Mouse (Mus musculus) leukemia stem cell, adult 10-12 weeks (primary cell): ENCODE data around the gene Fip1l1. TPM values are rescaled to one million over a fixed set of nuclear protein-coding genes. Genes with fewer than 3 reads are reported as not detected.

Source experiments
- polyA plus RNA-seq: library from polyadenylated mRNA; stranded (reverse); fragments of >175 nt; gene quantifications from 2 replicates; pipeline ENCODE4 v1.2.3, GENCODE M21; 2012; ENCODE audit warnings: low replicate concordance

The Fip1l1 gene
- 45.8 and 71.6 TPM in 2 replicates for polyA plus RNA-seq

DNA sequence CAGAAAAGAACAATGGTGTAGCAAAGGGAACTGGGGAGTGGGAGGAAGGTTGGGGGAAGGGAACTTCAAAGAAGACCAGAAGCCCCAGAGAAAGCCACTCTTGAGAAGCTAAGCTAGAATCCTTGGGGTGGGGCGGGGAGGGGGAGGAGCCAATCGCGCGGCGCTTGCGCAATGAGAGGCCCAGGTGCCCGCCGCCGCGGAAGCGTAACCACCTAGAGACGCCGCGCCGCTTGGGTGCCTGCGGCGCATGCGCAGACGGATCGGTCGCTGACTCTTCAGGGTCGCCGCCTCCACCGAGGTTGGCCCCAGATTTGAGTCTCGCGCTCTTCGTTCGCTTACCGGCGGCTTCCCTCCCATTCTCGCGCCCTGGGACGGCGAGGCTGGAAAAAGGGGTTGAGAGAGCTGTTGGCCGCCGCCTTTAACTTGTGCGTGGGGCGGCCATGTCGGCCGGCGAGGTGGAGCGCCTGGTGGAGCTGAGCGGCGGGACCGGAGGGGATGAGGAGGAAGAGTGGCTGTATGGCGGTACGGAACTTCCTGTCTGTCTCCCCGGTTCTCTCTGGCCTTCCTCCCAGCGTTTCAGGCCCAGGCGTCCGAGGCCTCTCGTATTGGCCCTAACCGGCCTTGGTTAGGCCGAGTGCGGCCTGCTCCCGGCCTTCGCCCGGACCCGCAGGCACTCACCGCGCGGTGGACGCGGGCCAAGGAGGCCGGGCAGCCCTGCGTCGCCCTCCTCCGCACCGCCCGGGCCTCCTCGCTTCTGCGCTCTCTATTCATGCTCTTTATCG is at the start of gene Fip1l1:
Fip1l1 (plus strand) TSS at position 210 of the 782 bp plus-strand sequence.

DNA sequence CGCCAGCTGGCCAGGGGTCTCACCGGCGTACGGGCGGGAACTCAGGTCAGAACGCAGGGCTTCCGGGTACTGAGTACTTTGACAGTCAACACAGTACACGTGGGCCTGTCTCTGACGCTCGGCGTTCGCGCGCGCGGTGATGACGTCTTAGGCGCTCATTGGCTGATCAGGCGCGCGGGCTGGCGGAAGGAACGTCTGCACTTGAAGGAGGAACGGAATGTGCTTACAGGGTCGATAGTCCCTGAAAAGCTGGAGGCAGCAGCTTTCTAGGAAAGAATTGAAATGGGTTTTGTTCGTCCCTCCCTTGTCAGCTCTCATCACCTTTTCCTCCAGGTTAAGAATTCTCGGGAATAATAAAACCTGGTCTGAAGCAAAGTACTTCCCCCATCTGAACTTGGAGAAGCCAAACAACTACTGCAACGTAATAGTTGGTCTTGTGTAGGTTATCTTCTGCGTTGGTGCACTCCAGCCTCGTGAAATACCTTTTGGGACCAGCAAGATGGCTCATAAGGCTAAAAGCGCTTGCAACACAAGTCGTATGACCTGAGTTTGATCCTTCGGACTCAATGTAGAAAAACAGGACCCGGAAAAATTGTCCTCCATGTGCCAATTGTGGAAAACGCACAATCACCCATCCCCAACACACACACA is 3.5 kb upstream of the Fip1l1 start, which contains the start of gene Scfd2:
Scfd2 (minus strand) TSS at position 130 of the 651 bp plus-strand sequence.

Other genes with a start within 250 kb of the Fip1l1 start
- gene Scfd2, start 3.7 kb upstream of the Fip1l1 start, polyA plus RNA-seq = 3.7 and 8.2 TPM in 2 replicates
- gene Lnx1, start 167.5 kb downstream of the Fip1l1 start, polyA plus RNA-seq = not detected in 2 replicates